Mouse (Mus musculus) lung, postnatal 10 days (tissue): ENCODE measurements at regions not wholly inside any gene's neighbourhood (a gene's known extent, or its start where the extent isn't known, plus 50 kb on each side); places are given as distances from the start of the nearest gene placed in this dataset.

Experiments used
- DNase-seq: peaks from one replicate; pipeline ENCODE4 v3.0.0; 2021

DNA sequence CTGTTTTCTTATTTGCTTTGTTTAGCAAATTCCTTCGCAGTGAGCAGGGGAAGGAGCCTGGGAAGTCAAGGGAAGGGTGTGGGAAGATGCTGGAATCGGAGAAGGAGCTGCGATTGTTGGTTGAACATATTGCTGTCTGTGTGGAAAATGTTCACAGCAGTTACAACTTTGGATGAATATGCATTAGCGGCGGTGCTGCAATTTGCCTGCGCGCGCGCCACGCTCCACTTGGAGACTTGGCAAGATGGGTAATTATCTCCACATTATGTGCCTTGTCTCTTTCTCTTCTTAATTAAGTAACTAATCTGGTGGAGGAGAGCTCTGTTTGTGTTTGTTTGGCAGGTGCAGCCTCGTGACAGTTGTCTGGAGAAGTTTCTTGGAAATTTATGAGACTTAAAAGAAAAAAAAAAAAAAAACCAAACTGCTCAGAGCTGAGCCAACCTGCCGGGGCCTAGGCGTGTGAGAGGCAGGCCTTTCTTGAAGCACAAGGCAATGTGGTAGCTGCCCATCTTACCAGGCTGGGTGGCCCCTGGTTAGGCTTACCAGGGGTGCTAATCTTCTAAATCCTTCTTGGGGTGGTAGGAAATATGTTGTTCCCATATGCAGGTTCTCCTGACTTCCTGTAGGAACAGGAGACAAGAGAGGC lies 279.2 kb upstream of the Tle3 start:
- no peak for DNase-seq

GRCm38 (mm10) chr9:61095069-61095775 lies 276.9 kb upstream of the Tle3 start:
- peak; percentile 43 for DNase-seq

- DNase-seq, result no peak
Observed at GRCm38 (mm10) chr9:61101741-61102450, 270.3 kb upstream of the Tle3 start.

DNA sequence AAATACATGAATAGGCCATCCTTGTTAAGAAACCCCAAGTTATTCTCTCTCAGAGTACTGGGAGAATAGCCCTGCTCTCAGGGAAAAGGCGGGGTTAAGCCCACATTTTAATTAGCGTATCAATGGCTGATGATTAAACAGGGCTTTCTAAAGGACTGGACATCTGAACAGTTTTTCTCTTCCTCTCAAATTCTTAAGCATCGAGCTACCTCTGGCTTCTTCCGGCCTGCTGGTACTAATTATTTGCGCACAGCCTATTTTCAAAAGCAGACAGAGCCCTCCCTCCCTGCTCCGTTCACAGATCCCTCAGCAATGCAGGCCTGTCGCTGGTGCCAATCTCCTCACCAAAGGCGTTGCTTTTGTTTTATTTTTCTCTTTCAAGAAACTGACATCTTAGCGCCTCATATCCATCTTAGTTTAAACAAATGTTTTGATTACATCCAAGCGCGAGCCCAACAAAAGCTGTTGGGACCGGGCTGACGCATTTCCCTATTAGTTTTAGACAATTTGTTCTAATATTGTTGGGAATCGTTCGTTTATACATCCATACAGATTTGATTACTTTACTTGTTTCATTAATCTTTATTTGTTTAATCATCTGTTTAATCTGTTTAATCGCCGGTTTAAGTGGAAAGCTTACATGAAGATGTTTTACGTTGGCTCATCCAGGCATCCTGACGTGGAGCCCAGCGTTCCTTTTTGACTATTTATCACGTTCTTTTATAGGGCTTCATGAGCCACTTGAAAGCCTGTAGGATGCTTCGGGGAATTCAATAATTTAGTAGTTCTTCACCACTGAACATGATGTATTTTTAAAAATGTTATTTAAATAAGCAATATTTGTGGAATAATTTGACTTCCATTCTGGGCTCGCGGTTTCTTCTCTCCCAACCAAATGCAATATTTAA lies 269.5 kb upstream of the Tle3 start:
- DNase-seq, result peak; percentile 21

GRCm38 (mm10) chr9:61105550-61106280 lies 266.5 kb upstream of the Tle3 start:
- no peak for DNase-seq

DNA sequence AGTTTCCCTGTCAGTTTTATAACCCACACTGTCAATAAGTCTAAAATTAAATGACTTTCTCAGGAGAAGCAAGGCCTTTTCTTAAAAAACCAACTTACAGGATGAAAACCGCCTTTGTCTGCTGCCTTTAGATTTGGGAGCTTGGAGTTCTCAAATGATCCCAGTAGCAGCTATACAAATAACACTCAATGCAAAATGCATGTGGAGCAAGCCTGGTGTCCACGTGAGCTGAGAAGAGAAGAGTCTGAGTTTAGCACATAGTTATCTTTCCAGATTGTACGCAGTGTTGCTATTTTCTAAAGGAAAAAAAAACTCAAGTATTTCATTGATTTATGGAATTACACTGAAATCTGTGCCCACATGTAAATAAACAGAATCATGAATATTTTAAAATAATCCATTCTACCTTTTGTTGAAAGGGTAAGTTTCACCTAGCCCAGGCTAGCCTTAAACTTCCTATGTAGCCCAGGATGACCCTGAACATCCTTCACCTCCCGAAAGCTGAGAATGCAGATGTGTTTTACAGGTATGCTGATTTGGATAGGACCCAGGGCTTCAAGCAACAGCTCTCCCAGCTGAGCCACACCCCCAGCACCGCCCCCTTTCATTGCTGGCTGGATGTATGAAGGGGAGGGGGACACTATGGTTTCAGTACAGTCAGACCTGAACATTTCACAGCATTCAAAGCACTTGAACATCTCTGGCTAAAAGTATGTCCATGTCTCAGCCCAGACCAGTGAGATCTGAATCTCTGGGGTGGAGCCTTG lies 262.5 kb upstream of the Tle3 start:
- no peak for DNase-seq

- no peak for DNase-seq
Observed at GRCm38 (mm10) chr9:61111206-61111605, 261.0 kb upstream of the Tle3 start.

DNA sequence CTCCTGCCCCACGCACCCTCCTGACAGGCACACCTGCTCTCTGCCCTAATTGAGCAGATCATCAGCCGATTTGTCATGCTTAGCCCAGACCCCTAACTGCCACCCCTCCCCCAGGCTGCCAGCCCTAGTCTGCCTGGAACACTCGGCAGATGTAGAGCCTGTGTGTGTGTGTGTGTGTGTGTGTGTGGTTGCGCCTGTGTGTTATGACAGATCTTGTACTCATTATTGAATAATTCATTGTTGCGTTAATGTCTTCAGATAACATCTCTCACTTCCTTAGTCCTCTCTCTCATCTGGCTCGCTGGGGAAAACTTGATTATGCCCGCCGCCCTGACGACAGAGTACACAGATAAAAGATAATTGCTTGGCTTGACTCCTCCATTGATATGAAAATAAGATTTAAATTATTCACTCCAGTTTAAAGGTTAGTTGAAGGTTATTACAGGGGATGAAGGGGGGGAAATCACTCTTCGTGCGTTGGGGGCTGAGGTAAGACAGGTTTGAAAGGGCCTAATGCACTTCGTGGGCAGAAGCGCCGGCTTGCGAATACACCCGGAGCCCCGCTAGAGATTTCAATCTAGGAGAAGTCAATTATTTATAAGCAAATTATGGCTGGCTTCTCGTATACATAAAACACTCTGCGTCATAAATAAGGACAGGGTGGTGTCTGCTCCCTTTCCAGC lies 260.3 kb upstream of the Tle3 start:
- peak; percentile 54 for DNase-seq

DNA sequence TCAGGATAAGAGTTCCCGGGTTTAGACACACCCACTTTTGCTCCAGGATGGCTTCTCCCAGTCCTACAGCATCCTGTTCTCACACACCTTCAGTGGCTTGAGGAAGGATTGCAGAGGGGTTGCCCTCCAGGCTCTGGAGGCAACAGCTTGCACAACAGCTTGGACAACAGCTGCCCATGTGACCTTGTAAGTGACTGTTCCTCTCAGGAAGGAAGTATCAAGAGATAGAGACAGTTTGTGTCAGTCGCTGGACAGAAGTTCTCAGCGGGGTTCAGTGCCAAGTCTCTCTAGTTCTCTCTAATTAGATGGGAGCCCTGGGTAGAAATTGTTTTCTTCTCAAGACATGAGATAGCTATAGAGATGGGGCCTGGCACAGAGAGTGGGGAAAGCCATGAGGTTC lies 252.9 kb upstream of the Tle3 start:
- DNase-seq, result peak; percentile 10

DNA sequence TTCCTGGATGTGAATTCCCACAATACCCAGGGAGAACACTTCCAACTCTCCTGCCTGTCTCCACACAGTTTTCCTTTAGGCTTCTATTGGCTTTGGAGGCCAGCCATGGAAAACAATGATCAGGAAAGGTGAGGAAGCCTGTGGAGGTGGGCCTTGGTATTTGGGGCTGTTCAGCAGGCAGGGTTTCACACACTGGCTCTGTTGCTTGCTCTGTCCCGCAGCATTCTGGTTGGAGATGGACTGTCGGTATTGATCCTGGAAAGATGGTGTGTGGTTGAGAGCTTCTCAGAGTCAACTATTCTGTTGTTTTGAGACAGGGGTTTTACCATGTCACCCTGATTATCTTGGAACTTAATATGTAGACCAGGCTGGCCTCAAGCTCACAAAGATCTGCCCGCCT lies 251.6 kb upstream of the Tle3 start:
- DNase-seq, result no peak

GRCm38 (mm10) chr9:61120931-61121391 lies 251.2 kb upstream of the Tle3 start:
- DNase-seq, result no peak

- DNase-seq, result no peak
Observed at GRCm38 (mm10) chr9:61123431-61123830, 248.7 kb upstream of the Tle3 start.

DNA sequence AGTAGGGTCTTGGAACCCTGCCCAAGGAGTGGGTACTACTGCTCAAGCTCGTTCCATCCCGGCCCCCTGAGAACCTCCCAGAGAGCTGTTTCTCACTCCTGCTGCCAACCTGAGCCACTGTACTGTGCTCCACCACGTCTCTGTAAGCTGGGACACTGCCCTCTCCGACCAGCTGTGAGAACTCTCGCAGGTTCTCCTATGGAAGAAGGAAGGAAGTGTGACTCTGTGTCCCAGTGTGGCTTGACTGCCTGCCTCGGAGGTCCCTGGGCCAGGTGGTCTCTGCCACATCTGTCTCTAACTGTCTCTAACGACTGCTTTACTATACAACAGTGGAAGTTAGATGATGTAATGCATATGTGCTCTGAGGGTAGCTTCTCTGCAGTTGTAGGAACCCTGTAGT lies 246.4 kb upstream of the Tle3 start:
- no peak for DNase-seq

GRCm38 (mm10) chr9:61128077-61128476 lies 244.1 kb upstream of the Tle3 start:
- no peak for DNase-seq

- no peak for DNase-seq
Observed at GRCm38 (mm10) chr9:61129186-61129585, 243.0 kb upstream of the Tle3 start.

DNA sequence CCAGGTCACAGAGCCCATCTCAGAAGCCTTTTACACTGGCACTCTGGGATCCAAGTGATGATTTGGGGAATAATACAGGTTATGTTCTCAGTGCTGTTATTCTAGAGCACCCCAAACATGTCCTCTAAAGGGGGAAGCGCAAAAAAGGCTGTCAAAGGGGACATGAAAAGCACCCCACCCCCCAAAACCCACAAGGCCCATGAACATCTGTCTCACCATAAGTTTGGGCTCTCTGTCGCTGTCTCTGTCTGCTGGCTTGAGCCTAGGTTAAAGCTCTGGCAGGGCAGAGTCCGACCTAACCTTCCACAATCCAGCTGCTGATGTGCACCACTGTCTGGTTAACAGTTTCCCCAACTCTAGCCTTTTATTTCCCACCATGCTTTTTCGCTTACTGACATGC lies 241.3 kb upstream of the Tle3 start:
- no peak for DNase-seq

GRCm38 (mm10) chr9:61135263-61135882 lies 236.8 kb upstream of the Tle3 start:
- DNase-seq, result peak; percentile 38

- DNase-seq, result no peak
Observed at GRCm38 (mm10) chr9:61135917-61136316, 236.2 kb upstream of the Tle3 start.

- peak; percentile 52 for DNase-seq
Observed at GRCm38 (mm10) chr9:61138741-61139368, 233.3 kb upstream of the Tle3 start.

DNA sequence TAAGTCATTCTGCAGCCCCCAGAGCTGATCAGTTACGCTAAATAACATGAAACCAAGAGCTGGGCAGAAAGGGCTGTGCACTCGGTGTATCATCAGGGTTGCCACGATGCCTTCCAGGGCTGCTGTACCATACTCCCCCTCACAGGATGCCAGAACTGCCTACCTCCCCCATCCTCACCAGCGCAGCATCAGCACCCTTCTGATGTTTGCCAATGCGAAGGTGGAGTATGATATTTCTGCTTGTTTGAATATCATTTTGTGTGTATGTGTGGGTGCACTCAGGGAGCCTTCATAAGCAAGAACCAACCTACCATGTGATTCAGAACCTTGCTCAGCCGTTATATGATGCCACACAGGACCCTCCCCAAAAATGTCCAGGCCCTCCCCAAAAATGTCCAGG lies 229.1 kb upstream of the Tle3 start:
- DNase-seq, result no peak
